Mouse (Mus musculus) heart, embryonic 16.5 days (tissue): ENCODE measurements around the gene Plcb4. TPM values are rescaled to one million over a fixed set of nuclear protein-coding genes. Genes with fewer than 3 reads are reported as not detected.
A peak's percentile ranks its signal among the peaks of the same experiment; 100 is the strongest.

Experiments
- ATAC-seq: fragments of 200-750 bp; cut with Nextera tagmentation; replicated peaks from 2 replicates; pipeline ENCODE4 v1.8.0; 2017; ENCODE audit warnings: moderate number of reproducible peaks; ENCODE audit not compliant: insufficient read depth, low FRiP score; ENCODE audit errors: extremely low read depth
- H3K27ac ChIP-seq: fragments of 300-500 bp; sonication (generic); 2 replicates; pipeline ENCODE4 v1.5.1; 2014; ENCODE audit warnings: mild to moderate bottlenecking, low read length, control low read depth, moderate library complexity
- H3K27me3 ChIP-seq: fragments of 300-500 bp; sonication (generic); 2 replicates; pipeline ENCODE4 v1.6.1; 2014; ENCODE audit warnings: low read length, mixed read lengths; ENCODE audit not compliant: control insufficient read depth, insufficient read depth
- H3K36me3 ChIP-seq: fragments of 300-500 bp; sonication (generic); 2 replicates; pipeline ENCODE4 v1.6.1; 2014; ENCODE audit not compliant: control insufficient read depth, insufficient read depth
- H3K4me1 ChIP-seq: fragments of 300-500 bp; sonication (generic); 2 replicates; pipeline ENCODE4 v1.6.1; 2014; ENCODE audit warnings: low read length, mixed read lengths; ENCODE audit not compliant: control insufficient read depth, insufficient read depth
- H3K4me2 ChIP-seq: fragments of 300-500 bp; sonication (generic); 2 replicates; pipeline ENCODE4 v1.6.1; 2014; ENCODE audit warnings: low read depth, mild to moderate bottlenecking, control low read depth, low read length
- H3K4me3 ChIP-seq: fragments of 300-500 bp; sonication (generic); 2 replicates; pipeline ENCODE4 v1.5.1; 2014; ENCODE audit warnings: mild to moderate bottlenecking, control low read depth, low read length
- H3K9ac ChIP-seq: fragments of 300-500 bp; sonication (generic); 2 replicates; pipeline ENCODE4 v1.6.1; 2014; ENCODE audit warnings: low read length, control low read depth
- H3K9me3 ChIP-seq: fragments of 300-500 bp; sonication (generic); replicated peaks from 2 replicates; pipeline ENCODE4 v1.6.1; 2016; ENCODE audit warnings: low read length; ENCODE audit not compliant: control insufficient read depth
- WGBS: fragments of 180-500 bp; shearing (Covaris S2); extraction: QIAGEN DNeasy Blood & Tissue Kit; methylation state at CpG from one replicate; pipeline ENCODE4 v1.1.7; 2014; 5-methylcytosine and 5-hydroxymethylcytosine counted together
- polyA plus RNA-seq: library from polyadenylated mRNA; unstranded; fragments of >200 nt; fragmentation: Nextera tagmentation; extraction: Ambion mirVana; gene quantifications from 2 replicates; pipeline ENCODE4 v1.2.1, GENCODE M21; 2015

Gene Plcb4
- polyA plus RNA-seq, 1 experiment from 2014 or later: 31.9 TPM

DNA sequence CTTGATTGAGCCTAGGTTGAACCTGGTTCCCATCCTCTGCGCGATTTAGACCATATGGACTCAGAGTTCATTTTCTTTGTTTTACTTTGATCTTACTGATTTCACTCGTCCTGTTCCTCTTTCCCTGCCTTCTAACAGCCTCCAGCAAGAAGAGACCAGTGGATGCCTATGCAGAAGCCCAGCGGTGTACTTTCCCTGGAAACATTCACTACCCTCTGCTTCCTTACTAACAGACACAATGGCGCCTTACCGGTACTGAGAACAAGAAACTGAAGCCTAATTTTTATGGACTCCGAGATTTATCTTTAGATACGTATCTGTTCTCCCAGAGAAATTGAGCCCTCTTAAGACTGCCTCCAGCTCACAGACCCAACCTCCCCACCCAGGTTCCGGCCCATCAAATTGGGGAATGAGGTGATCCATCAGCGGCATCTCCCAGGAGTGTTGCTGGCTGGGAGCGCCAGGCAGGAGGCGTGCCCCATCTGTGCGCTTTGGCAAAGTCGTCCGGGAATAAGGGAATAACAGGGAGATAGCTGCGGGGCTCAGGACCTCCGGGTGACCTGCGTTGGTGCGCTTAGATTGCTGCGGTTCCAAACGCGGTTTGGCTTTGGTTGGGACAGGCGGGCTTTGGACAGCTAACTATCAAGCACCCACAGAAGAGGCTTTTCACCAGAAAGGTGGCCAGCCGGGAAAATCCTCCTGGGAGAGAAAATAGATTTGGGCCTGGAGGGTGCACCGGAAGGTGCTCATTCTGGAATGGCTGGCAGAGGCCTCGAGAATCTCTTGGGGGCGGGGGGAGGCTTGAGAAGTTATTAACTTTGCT lies 392.2 kb downstream of the Plcb4 start:
- Histone ChIP-seq H3K4me2 (peak overlapping the region; percentile 49), H3K9ac (no peak overlapping the region), H3K4me1 (no peaks in the 10 kb centered on the region), H3K36me3 (no peaks in the 10 kb centered on the region), H3K4me3 (peak overlapping the region; percentile 19), H3K9me3 (no peaks in the 10 kb centered on the region), H3K27ac (no peak overlapping the region), H3K27me3 (peaks cover 10% of the 10 kb centered on the region; the same call in 1 of the 2 replicates)
- no peak for ATAC-seq
- 18% methylated on average over 27 of the region's 27 CpGs for WGBS

DNA sequence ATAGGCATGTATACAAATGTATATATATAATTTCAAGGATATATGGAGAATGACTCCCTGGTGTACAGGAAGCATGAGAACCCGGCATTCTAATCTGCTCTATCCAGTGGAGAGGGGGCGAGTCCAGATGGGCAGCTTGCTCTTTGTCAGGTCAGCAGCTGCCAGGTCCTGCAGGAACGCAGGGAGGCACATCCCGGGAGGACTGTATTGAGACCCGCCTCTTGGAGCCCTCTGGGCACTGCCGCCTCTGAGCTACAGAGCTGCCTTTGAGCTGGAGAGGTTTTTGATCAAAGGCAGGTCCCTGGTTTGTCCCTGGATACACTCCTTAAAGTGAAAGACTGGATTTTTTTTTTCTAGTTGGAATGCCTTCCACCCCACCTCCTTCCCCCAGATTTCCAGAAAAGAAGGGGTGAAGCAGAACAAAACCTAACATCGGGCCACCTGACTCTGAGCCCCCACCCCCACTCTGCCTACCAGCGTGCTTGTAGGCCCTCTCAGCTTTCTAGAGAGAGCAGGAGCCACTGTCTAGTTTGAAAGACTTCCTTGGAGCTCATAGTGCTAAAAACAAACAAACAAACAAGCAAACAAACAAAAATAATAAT lies 393.0 kb downstream of the Plcb4 start, which contains the start of gene Lamp5:
Lamp5 (plus strand) TSS at position 552 of the 602 bp plus-strand sequence.
- Histone ChIP-seq H3K9ac (no peak within 1 kb of the TSS), H3K9me3 (no peaks in the 10 kb centered on the region), H3K36me3 (no peaks in the 10 kb centered on the region), H3K4me1 (no peaks in the 10 kb centered on the region), H3K4me3 (peak within 1 kb of the TSS; percentile 19), H3K27ac (no peak within 1 kb of the TSS), H3K4me2 (peak within 1 kb of the TSS; percentile 49), H3K27me3 (peaks cover 10% of the 10 kb centered on the region; the same call in 1 of the 2 replicates)
- 7% methylated on average over 8 of the region's 8 CpGs for WGBS
- ATAC-seq: no peak

DNA sequence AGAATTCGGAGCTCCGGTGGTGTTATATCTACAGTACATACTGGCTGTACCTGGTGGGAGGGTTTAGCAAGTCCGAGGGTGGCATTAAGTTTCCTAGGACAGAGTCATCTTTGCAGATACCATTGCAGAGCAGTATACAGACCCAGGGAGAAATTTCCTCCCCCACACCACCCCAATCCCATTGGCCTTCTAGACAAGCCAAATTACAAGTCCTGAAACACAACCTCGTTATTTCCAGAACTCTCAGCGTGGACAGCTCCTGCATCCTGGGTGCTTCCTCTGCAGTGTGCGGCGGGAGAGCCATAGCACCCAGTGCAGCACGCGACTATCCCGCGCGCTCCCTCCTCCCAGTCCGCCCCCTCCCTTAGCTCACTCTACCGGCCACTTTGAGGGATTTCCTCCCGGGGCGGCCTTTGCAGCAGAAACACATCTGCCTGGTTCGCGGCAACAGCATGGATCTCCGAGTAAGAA lies 399.1 kb downstream of the Plcb4 start:
- 0 out of 2 replicates have a peak overlapping the region, but pooled peaks have one; percentile 12 for H3K4me3 ChIP-seq
- H3K9ac ChIP-seq: no peak overlapping the region
- H3K4me1 ChIP-seq: no peaks in the 10 kb centered on the region
- H3K9me3 ChIP-seq: no peaks in the 10 kb centered on the region
- H3K27me3 ChIP-seq: peaks cover 41% of the 10 kb centered on the region
- peak overlapping the region; percentile 40 for H3K4me2 ChIP-seq
- WGBS: 6% methylated on average over 19 of the region's 19 CpGs
- no peak overlapping the region for H3K27ac ChIP-seq
- no peak for ATAC-seq
- no peaks in the 10 kb centered on the region for H3K36me3 ChIP-seq

DNA sequence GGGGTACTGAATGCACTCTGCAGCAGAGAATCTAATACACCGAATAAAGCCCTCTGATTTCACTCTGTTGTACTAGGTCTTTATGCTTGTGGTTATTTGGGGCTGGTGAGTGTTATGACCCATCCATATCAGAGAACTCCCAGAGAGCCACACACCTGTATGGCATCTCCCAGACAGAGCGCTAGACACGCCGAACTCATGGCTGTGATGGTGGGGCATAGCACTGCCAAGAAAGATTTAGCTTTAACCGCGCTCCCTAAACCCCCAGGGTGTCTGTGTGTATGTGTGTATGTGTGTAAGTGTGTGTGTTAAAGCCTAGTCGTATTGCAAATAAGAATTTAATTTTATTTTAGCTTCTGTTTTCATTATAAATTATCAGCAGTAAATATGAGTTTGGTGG lies 399.6 kb downstream of the Plcb4 start:
- WGBS: 14% methylated on average over 7 of the region's 7 CpGs
- Histone ChIP-seq H3K4me3 (no peak overlapping the region), H3K4me1 (no peaks in the 10 kb centered on the region), H3K36me3 (no peaks in the 10 kb centered on the region), H3K27ac (no peak overlapping the region), H3K27me3 (peaks cover 41% of the 10 kb centered on the region), H3K9ac (no peak overlapping the region), H3K4me2 (peak overlapping the region; percentile 40; the same call in 1 of the 2 replicates), H3K9me3 (no peaks in the 10 kb centered on the region)
- ATAC-seq: no peak

DNA sequence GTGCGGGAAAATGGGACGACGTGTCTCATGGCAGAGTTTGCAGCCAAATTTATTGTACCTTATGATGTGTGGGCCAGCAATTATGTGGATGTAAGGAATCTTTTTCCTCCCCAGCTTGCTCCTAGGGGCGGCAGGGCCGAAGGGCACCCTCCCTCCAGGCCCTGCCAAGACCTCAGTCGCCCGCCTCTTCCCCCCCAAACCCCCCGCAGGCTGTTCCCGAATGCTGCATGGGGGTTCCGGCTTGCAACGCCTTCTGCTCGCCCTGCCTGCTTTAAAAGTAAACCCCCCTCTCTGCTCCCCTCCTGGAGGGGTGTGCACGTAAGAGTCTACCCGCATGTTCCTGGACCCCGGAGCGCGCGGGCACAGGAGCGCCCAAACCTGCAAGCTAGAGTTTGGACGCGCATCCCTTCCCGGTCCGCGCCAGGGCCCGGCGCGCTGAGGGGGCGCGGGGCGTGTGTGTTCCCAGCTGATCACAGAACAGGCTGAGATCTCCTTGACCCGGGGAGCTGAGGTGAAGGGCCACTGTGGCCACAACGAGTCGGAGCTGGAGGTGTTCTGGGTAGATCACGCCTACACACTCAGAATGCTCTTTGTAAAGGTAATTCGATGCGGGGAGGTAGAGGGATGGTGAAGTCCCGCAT lies 400.3 kb downstream of the Plcb4 start:
- peaks cover 41% of the 10 kb centered on the region for H3K27me3 ChIP-seq
- H3K9me3 ChIP-seq: no peaks in the 10 kb centered on the region
- no peak overlapping the region for H3K4me2 ChIP-seq
- ATAC-seq: no peak
- no peak overlapping the region for H3K9ac ChIP-seq
- H3K4me1 ChIP-seq: no peaks in the 10 kb centered on the region
- 2% methylated on average over 37 of the region's 37 CpGs for WGBS
- H3K27ac ChIP-seq: no peak overlapping the region
- no peak overlapping the region for H3K4me3 ChIP-seq
- H3K36me3 ChIP-seq: no peaks in the 10 kb centered on the region
